Mouse (Mus musculus): ENCODE data around the gene Peli2. TPM values are rescaled to one million over a fixed set of nuclear protein-coding genes. Genes with fewer than 3 reads are reported as not detected.

Gene Peli2
- total RNA-seq, 2 experiments from 2014 or later = 15.6 to 18.6 TPM

DNA sequence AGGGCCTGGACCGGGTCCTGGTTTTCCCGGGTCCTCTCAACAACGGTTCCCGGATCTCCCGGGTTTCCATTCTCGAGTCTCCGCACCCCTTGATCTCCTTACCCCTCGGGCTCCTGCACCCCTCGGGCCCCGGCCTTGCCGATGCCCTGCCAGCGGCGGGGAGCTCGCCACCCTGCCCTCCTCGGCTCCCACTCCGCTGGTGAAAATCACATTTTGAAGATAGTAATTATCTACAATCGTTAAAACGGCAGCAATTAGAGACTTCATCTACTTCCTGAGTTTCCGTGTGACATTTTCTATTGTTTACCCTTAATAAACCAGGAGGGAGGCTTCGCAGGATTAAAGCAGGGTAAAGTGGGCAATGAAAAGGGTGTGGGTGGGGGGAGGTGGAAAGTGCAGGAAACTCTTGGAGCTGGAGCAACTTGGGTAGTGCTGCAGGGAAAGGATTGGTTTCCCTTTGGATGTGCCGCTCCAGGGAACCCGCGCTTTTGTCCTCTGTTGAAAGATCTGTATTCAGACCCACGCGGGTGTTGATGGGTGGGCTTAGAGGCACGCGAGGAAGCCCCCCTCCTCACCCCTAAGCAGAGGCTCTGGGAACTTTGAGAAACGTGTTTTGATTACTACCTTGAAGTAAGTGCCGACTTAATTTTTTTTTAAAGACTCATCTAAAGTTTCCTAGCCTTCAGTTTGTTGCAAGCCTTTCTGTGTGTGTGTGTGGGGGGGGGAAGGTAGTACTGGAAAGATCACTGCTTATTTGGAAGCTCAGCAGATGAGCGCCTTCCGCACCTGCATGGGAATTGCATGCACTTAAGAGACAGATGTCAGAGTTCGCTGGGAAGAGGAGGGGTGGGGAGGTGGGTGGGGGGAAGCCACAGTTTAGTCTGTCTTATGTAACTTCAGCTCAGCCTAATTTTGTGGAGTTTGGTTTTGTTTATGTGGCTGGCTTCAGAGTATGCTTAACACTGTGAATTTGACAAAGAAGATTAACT is 1.2 kb downstream of the Peli2 start:
- intact Hi-C loops (cut with DNase I) = loop anchor here (5.0 to 10.0 kb wide), 4 partner anchors 45 to 370 kb away; no protein-coding TSS in a partner anchor
- peak in 1 of 2 experiments; percentile 32 for DNase-seq

DNA sequence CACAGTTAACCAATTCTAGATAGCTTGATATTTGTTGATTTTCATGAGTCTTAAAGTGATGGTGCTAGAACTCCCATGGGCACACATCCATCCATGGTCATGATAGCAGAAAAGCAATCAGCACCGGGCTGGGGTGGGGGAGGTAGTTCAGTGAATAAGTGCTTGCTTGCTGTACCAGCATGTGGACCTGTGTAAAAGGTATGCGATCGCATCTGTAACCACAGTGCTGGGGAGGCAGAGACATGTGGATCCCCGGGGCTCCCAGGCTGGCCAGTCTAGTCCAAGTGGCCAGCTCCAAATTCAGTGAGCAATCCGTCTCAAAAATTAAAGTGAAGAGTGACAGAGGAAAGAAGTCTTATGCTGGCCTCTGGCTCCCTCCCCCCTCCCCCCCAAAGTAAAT is 3.4 kb downstream of the Peli2 start:
- no peak for DNase-seq
- intact Hi-C loops (cut with DNase I) = loop anchor here (5.0 to 10.0 kb wide), 4 partner anchors 43 to 372 kb away; no protein-coding TSS in a partner anchor

DNA sequence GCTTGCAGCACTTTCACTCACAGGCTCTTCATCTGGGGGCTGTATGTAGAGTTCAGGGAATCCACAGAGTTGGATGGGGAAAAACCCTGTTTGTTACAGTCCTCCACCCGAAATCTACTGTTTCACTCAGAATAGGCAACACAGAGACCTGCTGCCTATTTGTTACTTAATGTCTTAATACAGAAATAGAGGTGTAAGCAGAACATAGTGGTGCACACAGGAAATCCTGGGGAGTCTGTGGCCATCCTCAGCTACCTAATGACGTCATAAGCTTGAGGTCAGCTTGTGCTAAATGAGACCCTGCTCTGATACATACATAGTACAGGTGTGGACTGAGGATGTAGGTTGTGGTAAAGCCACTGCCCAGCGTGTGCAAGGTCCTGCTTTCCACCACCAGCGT is 4.2 kb downstream of the Peli2 start:
- intact Hi-C loops (cut with DNase I) = loop anchor here (5.0 to 10.0 kb wide), 4 partner anchors 42 to 373 kb away; no protein-coding TSS in a partner anchor

DNA sequence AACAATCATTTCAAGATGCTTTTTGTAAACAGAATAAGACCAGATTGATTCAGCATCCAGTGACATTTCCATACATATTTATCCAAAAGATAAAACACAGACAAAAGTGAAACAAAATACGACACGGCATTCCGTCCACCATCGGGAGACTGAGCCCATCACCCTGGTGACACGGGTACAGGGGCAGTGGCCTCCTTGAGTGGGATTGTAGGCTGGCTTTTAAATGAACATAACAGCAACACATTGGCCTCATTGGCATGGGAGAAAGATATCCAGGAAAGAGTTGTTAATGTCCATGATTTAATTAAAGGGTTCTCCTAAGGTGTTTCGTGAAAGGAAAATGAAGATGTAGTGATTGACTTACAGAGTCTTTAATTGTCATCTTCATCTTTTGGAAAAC is 5.3 kb downstream of the Peli2 start:
- no peak for DNase-seq
- intact Hi-C loops (cut with DNase I) = loop anchor here (10.0 kb wide), 1 partner anchor 329 kb away; no protein-coding TSS in a partner anchor

More for the DNA sequence above, 4.2 kb downstream of the Peli2 start:
- DNase-seq = no peak

DNA sequence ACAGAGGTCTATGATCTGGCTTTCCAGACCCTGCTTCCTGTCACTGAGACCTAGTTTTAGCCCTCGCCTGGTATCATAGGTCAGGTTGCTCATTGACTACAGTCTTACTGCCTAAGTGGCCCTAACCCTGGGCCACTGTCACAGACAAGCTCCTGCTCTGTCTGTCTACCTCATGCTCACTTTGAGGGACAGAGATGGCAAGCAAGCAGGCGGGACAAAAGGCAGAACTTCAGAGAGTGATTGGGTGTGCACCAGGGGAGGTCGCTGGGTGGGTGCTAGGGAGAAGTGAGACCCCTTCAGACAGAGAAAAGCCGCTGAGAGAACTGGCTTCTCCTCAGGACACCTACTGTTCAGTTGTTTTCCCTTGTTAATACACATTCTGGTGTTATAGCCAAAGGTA is 6.3 kb downstream of the Peli2 start:
- intact Hi-C loops (cut with DNase I) = loop anchor here (10.0 kb wide), 1 partner anchor 328 kb away; no protein-coding TSS in a partner anchor

DNA sequence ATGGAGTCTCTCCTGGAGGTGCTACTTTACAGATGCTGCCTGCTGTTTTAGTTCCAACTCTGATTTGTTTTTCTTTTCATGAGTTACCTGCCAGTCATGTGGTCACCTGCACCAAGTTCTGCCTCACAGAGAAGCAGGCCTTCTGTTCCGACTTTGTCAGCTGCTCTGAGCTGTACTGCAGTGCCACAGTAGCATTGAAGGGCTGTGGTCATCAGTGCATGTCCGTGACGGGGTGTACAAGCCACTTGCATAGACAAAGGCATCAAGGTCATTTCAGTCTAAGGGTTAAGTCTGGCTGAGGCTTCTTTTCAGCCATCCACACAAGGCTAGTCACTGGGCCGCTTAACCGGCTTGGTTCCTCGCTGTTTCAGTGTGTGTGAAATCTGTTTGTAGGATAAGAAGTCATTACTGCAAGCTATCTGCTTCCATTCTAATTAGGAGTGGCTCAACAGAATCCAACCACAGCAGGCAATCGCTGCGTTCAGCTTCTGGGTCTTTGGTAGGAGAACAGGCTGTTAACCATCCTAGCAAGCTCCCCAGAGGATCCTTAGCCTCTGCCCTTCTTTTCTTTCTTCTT is 7.1 kb downstream of the Peli2 start:
- no peak for DNase-seq
- intact Hi-C loops (cut with DNase I) = loop anchor here (10.0 kb wide), 1 partner anchor 327 kb away; no protein-coding TSS in a partner anchor

More for the DNA sequence above, 6.3 kb downstream of the Peli2 start:
- no peak for DNase-seq

DNA sequence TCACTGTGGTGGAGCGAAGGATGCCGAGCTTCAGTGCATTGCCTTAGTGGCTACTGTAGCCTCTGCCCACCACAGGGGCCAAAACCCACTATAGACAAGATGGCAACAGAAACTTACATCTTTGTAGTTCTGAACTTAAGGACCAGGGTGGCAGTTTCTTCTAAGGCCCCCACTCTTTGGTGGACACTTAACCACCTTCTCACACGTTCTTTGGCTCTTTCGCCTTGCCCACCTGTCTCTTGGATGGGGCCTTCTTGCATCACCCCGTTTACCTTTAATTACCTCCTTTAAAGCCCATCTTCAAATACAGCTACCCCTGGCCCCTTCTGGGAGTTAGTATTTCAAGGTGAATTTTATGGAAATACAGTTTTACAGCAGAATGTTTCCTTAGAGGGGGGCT is 8.1 kb downstream of the Peli2 start:
- intact Hi-C loops (cut with DNase I) = loop anchor here (10.0 kb wide), 1 partner anchor 326 kb away; no protein-coding TSS in a partner anchor
- no peak for DNase-seq

DNA sequence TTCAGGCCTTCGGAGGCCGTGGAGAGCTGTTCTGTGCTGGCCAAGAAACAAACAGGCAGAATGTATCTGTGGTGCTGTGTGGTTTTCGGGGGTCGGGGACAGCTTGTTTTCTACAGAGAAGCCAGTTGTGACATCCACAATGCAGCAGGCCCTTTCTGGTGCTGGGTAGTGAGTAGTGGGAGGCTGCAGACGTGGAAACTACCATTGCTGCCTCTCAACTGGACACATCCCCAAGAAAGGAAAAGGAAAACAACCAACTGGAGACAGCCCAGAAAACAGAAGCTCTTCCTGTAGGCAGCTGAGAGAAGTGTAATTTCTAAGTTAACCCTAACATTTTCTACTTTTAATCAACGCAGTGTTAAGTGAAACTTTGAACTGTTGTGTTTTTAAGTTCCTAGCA is 9.4 kb downstream of the Peli2 start:
- intact Hi-C loops (cut with DNase I) = loop anchor here (5.0 kb wide), 2 partner anchors 42 to 167 kb away; no protein-coding TSS in a partner anchor
- no peak for DNase-seq

DNA sequence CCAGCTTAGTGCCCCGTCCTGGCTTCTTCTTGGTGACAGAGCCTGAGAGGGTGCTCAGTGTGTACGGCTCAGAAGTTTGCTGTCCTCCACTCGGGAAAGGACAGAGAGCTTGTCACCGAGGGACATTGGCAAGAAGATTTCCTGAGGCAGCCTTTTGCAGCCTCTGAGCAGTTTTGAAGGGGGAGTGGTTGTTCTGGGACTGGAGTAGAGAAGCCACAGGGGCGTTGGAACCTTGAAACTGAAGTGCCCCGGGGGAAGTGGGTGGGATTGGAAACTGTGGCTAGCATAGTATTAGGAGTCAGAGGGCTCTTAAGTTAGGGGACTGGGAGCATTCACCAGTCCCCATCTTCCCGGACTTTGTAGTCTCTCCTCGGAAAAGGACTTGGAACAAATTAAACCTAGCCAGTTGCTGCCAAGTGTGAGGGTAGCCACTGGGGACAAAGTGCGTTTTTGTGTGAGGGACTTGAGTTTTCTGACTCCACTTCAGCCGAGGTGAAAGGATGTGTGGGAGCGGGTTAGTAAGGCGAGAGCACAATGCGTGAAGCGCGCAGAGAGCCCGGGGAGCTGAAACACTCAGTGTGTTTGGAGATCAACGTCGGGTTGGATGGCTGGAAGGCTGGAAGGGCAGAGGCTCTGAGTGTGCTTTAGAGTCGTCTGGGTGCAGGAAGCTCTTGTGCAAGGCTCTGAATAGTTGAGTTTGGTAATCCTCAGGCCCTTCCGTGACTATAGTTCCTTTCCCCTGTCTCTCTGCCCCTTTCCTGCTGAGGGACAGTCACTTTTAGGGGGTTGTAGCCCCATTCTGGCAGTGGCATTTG is 10.3 kb downstream of the Peli2 start:
- no peak for DNase-seq
- intact Hi-C loops (cut with DNase I) = loop anchor here (5.0 kb wide), 2 partner anchors 41 to 166 kb away; no protein-coding TSS in a partner anchor

DNA sequence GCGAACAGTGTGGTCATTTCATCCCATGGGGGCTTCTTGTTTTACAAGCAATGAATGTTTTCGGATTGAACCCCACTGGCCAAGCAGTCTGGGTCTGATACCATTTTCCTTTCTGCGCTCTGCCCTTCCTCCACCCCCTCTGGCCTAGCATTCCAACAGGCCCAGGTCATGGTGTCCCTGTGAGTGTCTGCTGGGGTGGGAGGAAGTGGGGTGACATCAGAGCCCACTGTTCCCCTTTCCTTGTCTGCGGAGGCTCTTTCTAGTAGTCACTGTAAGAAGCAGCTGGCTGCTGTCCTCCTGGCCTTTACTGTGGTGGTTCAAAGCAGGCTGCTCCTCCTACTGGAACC is 10.9 kb downstream of the Peli2 start:
- intact Hi-C loops (cut with DNase I) = loop anchor here (5.0 kb wide), 2 partner anchors 41 to 166 kb away; no protein-coding TSS in a partner anchor
- peak; percentile 55 to 58 for DNase-seq

DNA sequence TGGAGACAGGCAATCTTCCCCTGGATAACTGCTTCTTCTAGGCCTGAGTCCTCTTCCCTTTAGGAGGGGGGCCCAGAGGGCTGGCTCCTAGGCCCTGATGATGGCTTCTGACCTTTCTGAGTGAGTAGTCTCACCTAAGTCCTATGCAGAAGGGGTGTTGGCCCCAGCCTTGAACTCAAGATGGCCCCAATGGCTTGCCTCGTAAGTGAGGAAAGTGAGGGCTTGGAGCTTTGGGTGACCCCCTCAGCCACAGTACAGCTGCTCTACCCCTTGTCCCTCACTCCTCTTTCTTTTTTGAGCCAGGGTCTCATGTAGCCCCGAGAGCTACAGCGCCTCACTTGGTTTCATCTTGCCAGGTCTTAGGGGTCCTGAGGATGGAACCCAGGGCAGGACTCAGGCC is 11.6 kb downstream of the Peli2 start:
- no peak for DNase-seq
- intact Hi-C loops (cut with DNase I) = loop anchor here (5.0 kb wide), 2 partner anchors 40 to 165 kb away; no protein-coding TSS in a partner anchor

DNA sequence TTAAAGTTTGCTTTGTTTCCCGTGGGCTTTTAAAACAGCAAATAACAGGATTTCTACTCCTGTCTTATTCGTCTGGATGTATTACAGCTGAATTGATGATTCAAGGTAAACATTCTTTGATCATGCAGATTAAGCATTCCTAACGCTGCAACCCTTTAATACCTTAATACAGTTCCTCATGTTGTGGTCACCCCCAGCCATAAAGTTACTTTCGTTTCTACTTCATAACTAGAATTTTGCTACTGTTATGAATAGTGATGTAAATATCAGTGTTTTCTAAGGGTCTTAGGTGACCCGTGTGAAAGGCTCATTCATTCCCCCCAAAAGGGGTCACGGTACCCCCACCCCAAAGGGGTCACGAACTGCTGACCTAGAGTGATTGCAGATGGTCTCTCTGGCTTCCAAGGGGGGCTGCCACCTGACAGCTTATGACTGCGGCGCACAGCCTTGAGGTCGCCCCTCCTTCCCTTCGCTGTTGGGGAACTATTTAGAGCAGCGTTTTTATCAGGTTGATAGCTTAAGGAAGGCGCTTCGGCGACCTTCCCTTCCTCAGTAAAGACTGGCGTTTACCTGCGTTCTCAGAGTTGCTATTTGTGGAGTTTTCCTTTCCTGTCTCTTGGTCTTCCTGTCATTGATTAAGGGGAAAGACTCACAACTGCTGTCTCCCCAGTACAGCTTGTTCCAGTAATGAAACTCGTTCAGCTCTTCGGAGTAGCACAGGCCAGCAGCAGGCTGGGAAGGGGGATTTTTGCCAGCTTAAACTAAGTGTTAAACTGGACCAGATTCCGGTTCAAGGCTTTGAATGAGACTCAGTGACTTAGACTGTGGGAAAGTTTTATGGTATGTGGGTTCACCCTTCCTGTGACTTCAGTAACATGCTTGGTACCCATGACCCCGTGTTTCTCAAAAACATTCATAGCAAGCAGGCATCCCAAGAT is 12.5 kb downstream of the Peli2 start:
- no peak for DNase-seq
- intact Hi-C loops (cut with DNase I) = loop anchor here (5.0 kb wide), 2 partner anchors 39 to 164 kb away; no protein-coding TSS in a partner anchor

DNA sequence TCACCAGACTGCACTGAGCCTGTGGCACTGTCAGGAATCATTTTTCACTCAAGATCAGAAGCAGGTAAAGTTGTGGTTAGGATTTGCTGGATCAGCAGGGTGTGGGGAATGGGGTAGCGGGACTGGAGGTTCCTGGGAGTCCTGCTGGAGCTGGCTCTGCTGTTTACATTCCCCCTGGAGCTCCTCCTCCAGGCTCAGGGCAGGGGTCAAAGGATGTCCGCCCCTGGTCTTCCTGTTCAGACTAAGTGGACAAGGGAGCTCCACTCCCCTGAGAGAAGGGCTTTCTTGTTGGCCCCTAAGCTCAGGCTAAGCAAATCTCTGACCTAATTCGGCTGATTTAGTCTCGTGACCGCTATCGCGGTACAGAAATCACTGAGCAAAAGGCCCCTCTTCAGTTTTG is 13.7 kb downstream of the Peli2 start:
- intact Hi-C loops (cut with DNase I) = loop anchor here (5.0 kb wide), 2 partner anchors 38 to 163 kb away; no protein-coding TSS in a partner anchor

DNA sequence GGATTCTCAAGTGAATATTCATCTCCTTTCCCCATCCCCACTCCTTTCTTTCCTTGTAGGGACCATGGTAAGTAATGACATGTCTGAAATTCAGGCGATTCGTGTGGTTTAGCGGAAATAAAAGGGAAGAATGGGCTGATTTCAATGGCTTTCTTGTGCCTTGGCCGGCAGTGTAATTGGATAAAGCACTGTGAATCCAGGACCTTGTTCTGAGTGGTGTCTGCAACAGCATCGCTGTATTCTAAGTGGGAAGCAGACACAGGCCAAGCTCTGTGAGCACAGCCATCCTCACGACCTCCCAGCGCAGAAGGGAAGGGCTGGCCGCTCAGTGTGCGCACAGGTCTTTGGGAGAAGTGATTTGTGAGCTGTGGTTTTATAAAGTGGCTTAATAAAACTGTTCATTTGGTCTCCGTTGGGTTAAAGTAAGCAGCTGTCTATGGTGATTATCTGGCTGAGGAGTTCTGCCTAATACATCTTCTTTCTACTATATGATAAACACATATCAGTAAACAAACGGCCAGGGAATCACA is 15.3 kb downstream of the Peli2 start:
- intact Hi-C loops (cut with DNase I) = loop anchor here (5.0 kb wide), 1 partner anchor 221 kb away; no protein-coding TSS in a partner anchor
- no peak for DNase-seq

More for the DNA sequence above, 13.7 kb downstream of the Peli2 start:
- DNase-seq = peak; percentile 48 to 49

DNA sequence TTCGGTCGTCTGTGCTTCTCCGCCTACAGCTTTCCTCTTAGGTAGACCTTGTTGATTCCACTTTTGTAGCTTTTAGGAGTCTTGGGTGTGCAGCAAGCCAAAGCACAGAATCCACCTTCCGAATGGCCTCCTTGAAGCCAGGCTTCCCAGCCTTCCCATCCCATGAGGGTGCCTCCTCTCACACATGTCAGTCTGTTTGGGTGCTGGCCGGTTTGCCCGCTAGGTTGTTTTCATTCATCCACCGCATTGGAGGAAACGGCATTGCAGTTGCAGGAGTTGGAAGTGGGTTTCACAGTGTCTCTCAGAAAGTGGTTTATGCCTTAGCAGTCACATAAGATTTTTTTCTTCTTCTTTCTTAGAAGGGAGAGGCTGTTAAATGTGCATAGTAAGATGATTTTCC is 17.1 kb downstream of the Peli2 start:
- DNase-seq = no peak
- intact Hi-C loops (cut with DNase I) = loop anchor here (5.0 kb wide), 1 partner anchor 220 kb away; no protein-coding TSS in a partner anchor

DNA sequence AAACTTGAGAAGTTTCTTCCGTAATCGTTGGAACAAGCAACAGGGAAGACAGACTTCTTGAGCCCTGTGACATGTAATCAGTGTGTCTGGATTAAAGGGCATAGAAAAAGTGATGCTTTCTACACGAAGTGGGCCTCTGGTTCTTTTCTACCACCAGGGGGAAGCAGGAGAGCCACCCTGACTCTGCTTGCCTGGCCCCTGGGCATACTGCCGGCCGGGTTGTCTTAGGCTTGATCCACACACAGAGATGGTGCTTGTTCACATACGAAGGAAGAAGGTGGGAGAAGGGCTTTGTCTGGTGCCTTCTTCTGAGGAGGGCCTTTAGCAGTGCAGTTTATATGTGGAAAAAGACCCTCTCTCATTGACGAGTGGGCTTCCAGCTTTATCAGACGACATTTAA is 17.5 kb downstream of the Peli2 start:
- peak; percentile 39 to 60 for DNase-seq
- intact Hi-C loops (cut with DNase I) = loop anchor here (5.0 kb wide), 1 partner anchor 219 kb away; no protein-coding TSS in a partner anchor

DNA sequence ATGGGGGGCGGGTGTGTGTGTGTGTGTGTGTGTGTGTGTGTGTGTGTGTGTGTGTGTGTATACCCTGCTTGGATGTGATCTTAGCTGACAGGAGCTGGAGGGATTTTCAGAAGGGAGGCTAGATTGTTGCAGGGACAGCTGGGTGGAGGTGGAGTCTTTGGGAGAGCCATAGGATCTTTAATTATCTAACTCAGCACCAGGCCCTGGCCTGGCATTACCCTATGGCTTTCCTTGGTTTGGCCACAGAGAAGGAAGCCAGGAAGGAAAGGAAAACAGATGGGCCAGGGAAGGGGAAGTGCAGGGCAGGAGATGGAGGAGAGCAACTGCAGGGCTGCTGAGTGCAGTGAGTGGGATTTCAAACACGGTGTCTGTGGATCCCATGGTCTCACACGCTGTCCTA is 18.8 kb downstream of the Peli2 start:
- DNase-seq = no peak
- intact Hi-C loops (cut with DNase I) = loop anchor here (5.0 kb wide), 1 partner anchor 218 kb away; no protein-coding TSS in a partner anchor

DNA sequence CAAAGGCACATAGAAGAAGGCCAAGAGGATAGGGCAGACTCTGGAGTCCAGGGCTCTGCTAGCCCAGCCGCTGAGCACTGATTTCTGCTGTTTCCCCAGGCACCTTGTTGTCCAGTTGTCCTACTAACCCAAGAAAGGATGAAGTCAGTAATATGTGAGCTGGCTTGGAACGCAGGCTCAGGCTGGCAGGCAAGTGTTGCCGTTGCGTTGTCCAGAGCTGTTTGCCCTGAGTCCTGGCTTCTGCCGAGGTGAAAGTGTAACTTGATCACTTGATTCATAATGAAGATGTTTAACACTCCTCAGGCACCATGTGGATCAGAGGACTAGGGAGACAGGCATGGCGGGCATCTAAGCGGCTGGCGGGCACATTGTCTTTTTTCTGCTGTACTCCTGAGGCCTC is 21.1 kb downstream of the Peli2 start:
- no peak for DNase-seq
- intact Hi-C loops (cut with DNase I) = no loop called here

All from heart, postnatal 14 days (tissue).